Mouse (Mus musculus): ENCODE results near the gene Zfp706. TPM values are rescaled to one million over a fixed set of nuclear protein-coding genes. Genes with fewer than 3 reads are reported as not detected.
A peak's percentile ranks its signal among the peaks of the same experiment; 100 is the strongest.
"Not testable (repeated sequence)": the region's sequence is repeated elsewhere in the genome, so short reads cannot be mapped to it uniquely, and the experiment has no call there.

The Zfp706 gene
- polyA plus RNA-seq, 1 experiment from 2014 or later, result 596 TPM

GRCm38 (mm10) chr15:37011316-37011715 lies 3.7 kb upstream of the Zfp706 start:
- no peak for DNase-seq (ENCODE audit: low spot score)

GRCm38 (mm10) chr15:37008546-37008945 lies 973 bp upstream of the Zfp706 start:
- no peak for DNase-seq (ENCODE audit: low spot score)

DNA sequence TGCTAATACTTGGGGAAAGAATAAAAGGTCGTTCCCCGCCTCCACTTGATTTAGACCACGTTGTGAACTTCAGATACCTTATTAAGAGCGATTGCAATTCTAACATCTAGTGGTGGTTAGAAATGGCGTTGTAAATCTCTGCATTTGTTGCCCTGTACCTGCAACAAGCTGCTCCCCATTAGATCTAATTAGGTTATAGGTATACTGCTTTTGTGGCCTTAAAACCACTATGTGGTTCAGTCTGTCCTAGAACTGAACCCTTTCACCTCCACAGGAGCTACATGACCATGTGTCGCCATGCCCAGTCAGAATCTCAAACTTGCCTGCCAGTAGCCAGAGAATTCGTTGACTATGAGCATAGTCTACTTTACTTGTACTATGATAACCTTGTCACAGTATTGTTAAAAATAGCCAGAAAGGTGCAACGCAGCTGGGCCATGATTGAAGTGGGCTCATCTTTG lies 416 bp upstream of the Zfp706 start:
- no peak for DNase-seq (ENCODE audit: low spot score)

DNA sequence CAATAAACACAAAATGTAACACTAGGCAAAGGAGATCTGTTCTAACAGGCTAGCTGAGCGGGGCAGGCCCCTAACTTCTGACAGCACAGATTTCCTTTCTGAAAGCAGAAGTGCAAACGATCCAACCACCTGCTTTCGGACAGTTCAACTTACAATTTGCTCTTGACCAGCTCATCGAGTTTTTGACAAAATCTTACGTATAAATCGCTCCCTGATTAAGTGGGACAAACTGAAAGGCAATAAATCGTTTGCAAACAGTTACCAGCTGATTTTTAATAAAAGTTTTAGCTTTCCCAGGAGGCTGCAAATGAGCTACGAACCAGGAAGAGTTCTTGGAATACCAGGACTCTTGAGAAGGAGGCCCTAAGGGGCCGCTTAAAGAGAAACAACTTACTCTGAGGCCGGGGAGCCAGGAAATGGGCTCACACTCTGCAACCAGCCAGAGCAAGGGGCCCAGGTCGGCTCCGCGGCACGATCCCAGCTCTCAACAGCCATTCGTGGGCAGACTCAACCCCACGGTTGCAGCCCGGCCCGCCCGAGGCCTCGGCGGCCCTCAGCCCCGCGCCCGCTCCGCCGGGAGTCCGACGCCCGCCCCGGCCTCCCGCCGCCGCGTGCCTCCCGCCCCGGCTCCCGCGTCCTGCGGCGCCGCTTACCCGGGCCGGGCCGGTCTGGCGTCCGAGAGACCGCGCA lies 953 bp downstream of the Zfp706 start:
- DNase-seq (ENCODE audit: low spot score), result peak; percentile 57

DNA sequence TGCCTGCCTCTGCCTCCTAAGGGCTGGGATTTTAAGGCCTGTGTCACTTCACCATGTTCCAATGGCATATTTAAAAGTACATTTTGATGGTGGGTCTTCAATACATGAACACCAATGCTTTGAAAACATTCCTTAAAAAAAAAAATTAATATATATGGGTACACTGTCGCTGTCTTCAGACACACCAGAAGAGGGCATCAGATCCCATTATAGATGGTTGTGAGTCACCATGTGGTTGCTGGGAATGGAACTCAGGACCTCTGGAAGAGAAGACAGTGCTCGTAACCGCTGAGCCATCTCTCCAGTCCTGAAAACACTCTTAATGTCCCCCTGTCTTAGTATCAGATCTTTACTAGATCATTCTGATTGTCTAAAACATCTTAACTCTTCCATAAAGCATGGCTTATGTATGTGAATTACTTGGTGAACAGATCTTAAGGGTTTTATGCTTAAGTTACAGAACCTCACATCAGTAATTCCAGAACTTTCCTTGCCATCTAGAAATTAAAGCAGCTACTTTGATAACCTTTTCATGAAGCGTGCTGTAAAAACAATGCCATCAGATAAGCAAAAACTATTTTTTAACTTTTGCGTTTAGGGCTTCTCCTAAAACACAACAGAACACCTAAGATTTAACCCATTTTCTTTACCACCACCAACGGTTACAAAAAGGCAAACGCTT lies 1.6 kb downstream of the Zfp706 start:
- DNase-seq (ENCODE audit: low spot score), result no peak

DNA sequence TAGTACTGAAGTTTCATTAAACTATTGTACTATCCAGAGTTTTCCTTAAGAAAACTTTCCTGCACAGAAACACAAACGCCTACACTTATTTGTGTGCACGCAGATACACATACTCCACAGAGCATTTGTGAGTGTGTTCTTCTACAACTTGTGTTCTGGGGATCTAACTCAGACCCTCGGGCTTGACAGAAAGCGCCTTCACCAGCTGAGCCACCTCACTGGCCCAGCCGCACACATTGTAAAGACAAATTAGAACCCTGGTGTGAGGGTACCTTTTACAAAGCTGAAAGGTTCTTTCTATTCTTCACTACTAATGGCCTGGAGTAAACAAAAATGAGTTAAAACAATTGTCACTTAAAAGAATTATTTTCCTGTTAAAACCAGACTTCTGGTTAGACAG lies 2.7 kb downstream of the Zfp706 start:
- DNase-seq (ENCODE audit: low spot score), result no peak

GRCm38 (mm10) chr15:37002276-37002675 lies 5.3 kb downstream of the Zfp706 start:
- DNase-seq (ENCODE audit: low spot score), result no peak

- not testable (repeated sequence) for DNase-seq (ENCODE audit: low spot score)
Measured at GRCm38 (mm10) chr15:36999602-37000001, 8.0 kb downstream of the Zfp706 start.

- no peak for DNase-seq (ENCODE audit: low spot score)
Measured at GRCm38 (mm10) chr15:36995166-36995565, 12.4 kb downstream of the Zfp706 start.

- no peak for DNase-seq (ENCODE audit: low spot score)
Measured at GRCm38 (mm10) chr15:36994665-36995064, 12.9 kb downstream of the Zfp706 start.

- no peak for DNase-seq (ENCODE audit: low spot score)
Measured at GRCm38 (mm10) chr15:36993435-36994178, 14.0 kb downstream of the Zfp706 start.

GRCm38 (mm10) chr15:36991353-36991752 lies 16.2 kb downstream of the Zfp706 start:
- DNase-seq (ENCODE audit: low spot score), result no peak

DNA sequence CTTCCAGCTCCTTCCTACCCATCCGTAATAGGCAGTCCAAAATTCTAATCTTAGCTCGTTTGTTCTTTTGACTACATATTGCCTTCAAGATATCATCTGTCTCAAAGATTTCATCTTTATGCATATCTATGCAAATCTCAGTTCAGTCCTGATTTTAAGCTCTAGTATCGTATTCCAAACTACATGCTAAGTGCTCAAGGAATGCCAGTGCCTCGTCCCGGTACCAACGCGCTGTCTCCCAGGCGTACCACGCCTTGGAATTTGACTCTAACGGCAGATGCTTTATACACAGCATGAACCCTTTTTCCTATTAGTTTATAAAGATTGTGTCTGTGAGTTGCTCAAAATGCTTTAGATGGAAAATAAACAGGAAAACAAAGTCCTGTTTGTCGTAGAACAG lies 17.7 kb downstream of the Zfp706 start:
- no peak for DNase-seq (ENCODE audit: low spot score)

DNA sequence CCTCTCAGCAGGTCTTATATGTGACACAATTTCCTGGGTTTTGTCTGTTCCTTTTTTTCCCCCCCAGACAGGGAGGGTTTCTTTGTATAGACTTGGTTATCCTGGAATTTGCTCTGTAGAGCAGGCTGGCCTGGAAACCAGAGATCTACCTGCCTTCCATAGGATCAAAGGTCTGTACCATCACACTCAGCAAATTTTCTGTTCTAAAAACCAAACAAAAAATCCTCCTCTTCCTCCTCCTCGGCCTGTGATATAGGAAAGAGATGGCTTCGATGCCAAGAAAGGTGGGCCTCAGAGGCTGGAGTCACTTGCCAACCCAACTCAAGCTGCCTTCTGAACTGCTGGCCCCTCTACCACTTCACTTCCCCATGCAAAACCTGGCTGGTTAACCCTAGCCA lies 18.9 kb downstream of the Zfp706 start:
- no peak for DNase-seq (ENCODE audit: low spot score)

- no peak for DNase-seq (ENCODE audit: low spot score)
Measured at GRCm38 (mm10) chr15:36987976-36988717, 19.4 kb downstream of the Zfp706 start.

DNA sequence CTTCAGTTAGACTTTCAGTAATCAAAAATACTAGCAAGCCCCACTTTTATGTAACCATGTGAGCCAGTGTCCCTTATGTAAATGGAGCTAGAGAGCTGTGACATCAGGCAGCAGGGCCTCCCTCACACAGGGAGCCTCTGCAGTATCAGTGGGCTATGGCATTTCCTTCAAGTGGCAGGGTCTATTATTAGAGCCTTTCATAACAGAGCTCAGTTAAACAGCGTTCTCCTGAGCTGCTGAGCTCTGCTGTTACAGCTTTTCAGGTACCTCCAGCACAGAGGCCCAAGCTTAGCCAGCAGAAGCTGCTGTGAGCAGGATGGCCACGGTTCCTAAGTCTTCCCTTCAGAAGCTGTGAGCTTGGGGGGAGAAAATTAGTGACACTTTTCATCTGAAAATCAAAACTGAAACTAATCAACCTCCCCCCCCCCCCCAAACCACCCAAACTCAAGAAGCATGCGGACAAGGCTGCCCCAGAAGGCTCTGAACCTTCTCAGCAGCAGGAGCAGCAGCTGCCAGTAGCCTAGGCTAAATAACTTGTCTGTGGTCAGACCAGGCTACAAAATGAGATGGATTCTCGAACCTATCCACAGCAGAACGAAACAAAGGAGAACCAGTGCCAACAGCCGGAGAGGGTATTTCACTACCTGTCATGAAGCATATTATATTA lies 20.2 kb downstream of the Zfp706 start:
- no peak for DNase-seq (ENCODE audit: low spot score)

DNA sequence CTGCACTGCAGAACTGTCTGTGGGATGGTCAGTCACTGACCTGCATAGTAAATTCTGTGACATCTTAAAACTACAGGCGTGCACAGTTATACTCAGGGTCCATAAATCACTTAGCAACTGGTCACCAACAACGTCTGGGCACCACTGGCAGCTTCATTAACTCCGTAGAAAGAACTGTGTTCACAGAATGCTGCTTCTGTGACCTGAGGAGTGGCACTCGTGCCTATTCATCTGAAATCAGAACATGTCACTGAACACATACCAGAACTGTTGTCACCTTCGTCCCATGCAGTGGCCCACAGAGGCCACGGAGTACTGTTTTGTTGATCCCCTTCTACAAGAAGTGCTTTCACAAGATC lies 22.0 kb downstream of the Zfp706 start:
- no peak for DNase-seq (ENCODE audit: low spot score)

DNA sequence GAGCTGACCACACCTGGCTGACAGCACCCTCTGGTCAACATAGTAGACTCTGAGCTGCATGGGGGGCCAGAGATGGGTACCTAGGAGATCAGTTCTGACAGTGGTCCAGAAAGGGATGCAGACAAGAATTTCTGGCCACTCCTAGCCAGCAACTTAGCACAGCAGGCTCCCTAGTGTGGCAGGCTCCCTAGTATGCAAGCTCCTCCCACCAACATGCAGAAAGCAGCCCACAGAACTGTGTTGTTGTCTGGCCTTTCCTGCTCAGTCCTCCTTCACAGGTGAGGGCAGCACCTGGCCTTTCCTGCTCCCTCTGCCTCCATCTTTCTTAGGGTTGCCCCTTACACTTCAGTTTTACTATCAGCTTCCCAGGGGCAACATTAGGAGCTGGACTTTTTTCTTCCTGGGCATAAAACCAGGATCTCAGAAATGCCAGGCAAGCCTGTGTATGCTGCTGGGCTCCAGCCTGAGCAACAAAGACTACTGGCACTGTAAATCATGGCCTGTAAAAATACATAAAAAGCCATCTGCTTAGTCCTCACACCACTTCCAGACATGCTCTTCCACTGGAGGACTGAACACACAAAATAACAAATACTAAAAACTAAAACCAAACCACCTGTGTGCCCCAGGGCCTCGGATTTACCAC lies 22.5 kb downstream of the Zfp706 start:
- no peak for DNase-seq (ENCODE audit: low spot score)

GRCm38 (mm10) chr15:36983455-36983854 lies 24.1 kb downstream of the Zfp706 start:
- no peak for DNase-seq (ENCODE audit: low spot score)

GRCm38 (mm10) chr15:36980238-36980637 lies 27.3 kb downstream of the Zfp706 start:
- DNase-seq (ENCODE audit: low spot score), result no peak
